Mouse (Mus musculus) layer of hippocampus, adult 11-12 months (tissue): ENCODE measurements around the gene Fgf12.

Source experiments
- DNase-seq: peaks from one replicate; pipeline ENCODE4 v3.0.0; 2022; ENCODE audit warnings: low spot score

The Fgf12 gene

DNA sequence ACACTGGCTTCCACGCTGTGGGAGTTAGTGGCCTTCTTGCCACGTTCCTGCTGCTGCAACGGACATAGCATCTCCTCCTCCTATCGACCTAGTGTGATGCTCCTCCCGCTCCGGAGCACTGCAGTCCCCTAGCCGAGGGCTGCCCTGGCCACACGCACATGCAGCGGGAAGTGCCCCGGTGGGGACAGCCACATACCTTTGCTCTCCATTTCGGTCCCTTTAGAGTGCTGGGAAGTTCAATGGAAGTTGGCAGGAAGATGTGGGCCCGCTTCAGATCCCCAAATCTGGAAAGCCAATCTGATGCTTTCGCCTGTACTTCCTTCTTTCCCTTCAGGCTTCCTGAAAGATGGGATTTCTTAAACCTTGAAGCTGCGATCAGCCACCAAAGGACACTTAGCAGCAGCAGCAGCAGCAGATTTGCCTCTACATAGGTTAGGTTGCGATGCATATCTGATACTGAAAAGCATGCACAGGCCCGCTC, at the start of gene Fgf12:
Fgf12 (minus strand) TSS at position 431 of the 481 bp plus-strand sequence.
- peak; percentile 20 for DNase-seq

DNA sequence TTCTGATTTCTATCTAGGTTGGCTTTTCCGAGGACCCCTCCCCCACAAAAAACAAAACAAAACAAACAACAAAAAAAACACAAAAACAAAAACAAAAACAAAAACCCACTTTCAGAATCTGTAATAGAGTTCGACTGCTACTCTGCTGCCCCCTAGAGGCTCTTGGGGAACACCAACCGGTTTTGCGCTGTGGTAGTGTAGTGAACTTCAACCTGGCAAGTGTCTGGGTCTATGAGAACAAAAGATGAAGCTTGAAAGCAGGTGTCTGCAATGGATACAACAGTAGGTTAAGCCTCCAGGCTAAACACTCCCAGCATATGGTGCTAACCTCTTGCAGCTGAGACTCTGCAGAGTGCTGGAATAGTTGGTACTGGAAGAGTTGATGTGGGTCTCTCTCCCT, 40.2 kb upstream of the Fgf12 start:
- DNase-seq = peak; percentile 29

DNA sequence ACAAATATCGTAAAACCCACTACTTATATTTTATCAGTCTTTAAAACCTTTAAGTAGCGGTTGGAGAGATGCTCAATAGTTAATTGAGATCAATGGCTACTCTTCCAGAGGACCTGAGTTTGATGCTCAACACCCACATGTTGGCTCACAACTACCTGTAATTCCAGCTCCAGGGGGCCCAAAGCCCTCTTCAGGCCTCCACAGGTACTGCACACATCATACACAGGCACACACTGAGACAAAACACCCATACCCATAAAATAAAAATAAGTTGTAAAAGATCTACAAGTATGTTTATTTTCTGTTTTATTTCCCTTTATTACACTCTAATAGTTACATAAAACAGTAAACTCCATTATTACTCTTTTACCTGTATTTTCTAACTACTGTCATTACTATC, 17.4 kb upstream of the Fgf12 start:
- no peak for DNase-seq

DNA sequence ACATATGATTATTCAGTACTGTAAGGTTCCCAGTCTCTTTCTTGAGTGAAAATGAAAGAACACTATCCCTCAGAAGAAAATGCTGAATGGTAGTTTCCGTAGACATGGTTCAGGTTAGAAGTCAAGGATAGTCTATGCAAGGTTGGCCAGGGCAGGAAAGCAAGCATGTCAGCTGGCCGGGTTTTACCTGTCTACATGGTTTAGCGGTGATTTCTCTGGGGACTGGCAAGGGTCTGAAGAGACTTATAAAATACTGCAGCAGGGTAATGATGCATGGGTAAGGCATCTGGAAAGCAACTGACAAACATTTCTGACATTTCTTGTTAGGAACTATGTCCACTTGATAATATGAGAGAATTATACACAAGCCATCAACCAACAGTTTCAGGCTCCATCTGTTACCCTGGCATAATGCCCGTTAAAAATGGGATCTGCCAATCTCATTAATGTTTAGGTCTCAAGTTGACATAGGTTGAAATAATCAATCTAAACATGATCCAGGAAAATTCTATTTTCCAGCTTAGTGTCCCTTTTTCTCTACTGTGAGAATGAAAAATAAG, 8.6 kb upstream of the Fgf12 start:
- DNase-seq = no peak

DNA sequence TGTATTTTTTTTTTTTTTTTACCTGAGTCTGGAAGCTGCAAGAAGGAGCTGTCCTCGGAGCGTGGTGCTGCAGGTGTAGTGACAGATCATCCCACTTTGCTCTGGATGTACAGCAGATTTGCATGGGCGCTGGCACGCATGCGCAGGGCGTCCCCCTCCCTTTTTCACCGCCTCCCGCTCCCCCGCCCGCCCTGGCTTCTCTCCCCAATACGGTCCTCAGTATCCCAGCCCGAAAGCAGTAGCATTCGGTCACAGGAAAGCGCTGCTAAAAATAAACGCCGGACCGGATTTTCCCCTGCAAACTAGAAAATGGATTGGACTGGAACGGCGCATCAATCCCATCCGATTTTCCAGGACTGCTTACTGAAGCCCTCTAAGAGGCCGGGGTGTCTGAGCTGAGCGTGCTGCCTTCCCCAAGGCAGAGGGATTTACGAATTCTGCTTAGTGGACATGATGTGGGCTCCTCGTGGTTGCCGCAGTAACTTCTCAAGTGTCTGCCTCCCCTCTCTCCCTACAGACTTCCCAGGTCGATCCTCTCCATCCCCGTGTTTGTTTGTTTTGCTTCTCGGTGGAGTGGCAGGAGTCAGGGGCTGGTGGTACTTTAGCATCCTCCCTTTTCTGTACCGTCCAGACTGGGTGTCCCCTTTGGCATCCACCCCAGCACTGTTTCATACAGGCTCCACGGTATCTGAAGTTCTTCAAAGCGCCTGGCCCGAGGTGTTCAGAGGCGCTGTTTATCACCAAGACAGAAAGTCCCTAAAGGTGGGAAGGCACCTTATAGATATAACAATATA, 453 bp upstream of the Fgf12 start:
- peak; percentile 86 for DNase-seq

DNA sequence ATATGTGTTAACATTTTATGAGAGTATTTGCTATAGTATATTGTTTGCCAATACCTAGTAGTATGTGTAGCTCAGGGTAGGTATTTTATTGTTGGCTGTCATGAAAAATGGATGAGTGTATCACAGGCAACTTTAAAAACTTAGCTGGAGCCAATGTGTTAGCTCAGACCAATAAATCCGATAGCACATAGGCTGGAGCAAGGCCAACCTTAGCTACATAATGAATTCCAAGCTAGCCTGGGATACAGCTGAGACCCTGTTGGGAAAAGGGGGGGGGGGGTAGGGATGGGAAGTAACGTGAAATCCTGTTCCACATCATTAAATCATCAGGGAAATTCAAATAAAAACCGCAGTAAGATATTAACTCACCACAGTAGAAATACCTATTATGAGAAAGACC, 18.4 kb downstream of the Fgf12 start:
- DNase-seq = no peak

DNA sequence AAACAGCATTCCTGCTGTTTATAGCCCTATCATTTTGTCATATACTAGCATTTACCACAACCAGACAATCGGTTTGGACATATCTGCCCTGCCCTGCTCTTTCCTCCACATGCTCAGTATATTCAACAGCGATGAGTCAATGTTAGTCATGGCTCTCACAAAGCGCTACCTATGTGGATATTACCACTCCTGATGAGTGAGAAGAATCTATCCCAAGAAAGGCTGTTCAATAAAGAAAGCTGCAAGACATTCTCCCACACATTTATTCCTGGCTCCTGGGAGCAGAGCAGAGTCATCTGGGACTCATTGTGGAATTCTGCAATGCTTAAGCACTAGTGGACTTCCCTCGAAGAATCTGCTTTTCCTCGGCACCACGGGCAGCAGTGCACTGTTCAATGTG, 26.1 kb downstream of the Fgf12 start:
- DNase-seq = no peak

DNA sequence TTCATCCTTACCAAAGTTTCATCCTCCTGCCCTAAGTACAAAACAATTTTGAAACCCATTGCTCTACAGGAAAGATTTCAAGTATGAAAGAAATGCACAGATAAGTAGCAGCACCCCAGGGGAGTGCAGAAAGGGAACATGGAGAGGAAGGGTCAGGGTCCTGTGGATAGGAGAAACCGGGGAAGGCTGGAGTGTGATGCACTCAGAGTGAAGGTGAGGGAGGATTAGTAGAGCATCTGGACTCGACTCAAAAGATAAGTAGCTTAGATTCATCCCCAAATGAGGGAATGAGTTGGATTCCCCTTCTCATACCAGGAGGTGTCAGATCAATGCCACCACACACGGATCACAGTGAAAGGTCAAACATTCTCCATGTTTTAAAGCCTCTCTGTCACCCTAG, 46.2 kb downstream of the Fgf12 start:
- DNase-seq = no peak

DNA sequence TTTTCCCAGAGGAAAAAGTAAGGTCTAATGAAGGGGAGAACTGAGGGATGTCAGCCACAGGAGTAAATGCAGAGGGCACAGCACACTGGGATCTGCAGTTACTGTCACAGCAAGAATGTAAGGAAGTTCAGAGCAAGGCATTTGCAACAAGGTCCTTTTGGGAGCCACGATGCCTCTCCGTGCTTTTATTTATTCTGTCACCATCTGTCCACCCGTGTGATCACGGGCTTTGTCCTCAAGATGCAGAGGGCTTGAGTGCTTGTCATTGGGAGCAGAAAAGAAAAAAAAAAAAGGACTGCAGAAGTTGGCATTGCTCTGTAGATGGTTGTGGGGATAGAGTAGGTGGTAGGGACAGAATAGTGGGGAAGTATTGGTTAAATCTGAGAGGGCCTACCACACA, 52.5 kb downstream of the Fgf12 start:
- DNase-seq = no peak

DNA sequence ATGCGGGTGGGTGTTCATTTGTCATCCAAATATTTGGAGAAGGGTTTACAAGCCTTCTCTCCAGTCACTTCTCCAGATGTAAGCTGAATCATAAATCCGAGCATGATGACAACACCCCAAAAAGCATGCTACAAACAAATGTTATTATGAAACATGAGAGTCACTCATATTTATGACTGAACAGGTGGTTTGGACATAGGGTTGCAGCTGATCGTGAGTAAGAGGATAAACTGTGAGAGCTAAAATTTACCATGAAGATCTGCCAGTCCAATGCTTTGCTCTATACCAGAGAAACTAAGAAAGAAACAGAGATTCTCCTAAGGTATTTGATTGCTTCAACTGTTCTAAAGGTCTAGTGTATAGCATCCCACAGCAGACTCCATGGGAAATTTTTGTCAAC, 56.0 kb downstream of the Fgf12 start:
- no peak for DNase-seq

DNA sequence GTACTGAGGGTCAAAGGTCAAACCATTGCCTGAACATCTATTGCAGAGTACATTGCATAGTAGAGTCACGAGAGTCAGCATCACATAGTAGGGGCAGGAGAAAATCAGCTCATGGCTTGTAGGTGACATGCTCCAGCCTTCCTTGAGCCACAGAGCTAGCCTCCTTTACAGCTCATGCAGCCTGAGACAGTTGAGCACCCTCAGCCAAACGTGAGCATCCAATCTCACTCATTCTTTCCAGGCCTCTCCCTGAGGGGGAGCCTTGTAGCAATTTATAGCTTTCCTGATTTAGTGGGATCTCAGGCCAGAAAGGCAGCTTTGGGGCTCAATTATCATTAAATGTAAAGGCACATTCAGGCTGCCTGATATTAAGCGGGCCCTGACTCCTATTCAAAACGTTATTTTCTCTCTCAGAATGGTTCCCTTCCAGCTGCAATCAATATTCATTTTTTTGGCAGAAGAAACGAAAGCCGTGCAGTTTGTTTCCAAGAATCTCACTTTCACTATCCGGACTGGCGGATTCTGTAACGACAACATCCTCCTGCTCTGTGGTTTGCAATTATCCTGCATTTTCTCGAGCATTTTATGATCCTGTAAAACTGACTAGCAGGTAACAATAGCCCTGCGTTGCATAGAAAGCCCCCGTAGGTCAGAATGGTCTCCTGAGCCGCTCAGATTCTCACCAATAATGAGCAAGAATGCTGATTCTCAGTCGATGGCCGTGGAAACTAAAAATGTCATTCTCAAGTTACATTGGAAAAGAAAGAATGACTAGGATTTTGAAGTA, 58.6 kb downstream of the Fgf12 start:
- DNase-seq = peak; percentile 8

DNA sequence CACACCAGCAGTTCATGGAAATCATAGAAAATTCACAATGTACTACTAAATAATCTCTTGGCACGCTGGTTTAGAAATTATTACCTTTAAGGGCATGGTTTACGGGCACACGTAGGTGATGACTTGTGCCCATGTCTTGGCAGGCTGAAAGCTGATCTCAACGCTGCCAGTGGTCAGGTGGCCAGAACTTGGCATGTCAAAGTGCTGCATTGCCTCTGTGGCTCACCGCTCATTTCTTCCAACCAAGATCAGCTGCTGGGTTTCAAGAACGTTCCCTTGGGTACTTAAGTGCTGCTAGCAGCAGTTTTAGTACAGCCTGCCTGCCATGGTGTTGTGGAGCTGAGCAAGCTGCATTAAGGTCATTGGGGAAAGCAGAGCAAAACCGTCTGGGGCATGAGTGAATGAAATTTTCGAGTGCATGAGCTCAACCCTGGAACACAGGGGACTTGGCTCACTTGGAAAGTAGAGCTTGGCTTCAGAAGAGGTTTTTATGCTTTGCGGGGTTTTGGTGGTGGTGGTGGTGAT, 63.9 kb downstream of the Fgf12 start:
- DNase-seq = no peak

DNA sequence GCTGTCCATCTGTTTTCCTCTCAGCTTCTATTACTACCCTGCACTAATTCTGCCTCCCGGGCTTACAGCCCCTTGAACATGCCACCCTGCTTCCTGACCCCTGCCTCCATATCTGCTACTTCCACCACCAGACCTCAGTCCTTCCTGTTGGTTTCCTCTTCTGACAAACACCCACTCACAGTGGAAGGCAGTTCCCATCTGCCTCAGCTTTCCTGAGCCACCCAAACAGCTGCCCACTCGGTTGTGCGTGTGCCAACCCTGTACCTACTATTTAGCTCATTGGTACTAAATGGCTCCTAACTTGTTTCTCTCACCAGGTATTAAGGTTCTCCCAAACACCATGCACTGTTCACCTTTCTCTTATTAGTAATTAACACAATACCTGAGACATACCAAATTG, 71.2 kb downstream of the Fgf12 start:
- peak; percentile 38 for DNase-seq

DNA sequence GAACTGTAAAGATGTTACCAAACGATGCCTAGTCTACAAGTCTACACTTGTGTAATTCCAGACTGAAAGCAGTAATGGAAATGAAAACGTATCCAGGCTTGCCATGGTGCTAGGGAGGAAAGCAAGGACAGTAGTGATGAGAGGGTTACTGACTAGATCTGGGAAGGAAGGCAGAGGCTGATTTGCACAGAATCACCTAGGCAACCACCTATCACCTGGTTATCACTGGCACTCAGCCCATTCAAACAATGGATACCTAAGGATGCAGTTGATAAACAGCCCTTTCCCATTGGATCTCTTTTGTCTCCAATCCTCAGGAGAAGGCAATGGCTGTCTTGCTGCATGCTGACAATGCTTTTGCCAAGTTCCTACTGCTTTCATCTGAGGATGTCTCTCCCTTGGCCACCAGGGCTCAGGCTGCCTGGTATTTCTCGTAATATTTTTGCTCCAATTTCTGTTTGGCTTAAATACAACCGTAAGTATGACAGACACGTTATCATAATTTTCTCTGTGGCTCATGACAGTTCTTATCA, 84.0 kb downstream of the Fgf12 start:
- DNase-seq = no peak

DNA sequence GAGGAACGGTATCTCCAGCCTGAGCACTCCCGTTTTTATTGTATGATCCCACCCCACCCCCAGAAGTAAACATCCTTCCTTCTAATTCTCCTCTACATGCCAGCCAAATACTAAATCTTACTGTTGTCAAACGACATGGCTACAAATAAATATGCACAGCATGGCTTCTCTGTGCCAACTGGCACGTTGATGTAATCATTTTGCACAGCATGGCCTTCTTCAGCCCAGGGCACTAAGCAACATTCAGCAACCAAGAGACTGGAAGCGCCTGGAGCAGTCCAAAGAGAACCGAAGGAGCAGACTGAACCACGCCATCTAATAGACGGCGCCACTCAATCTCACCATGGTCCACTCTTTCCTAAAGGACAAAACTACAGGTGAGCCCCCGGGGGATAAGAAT, 100.2 kb downstream of the Fgf12 start:
- DNase-seq = no peak

DNA sequence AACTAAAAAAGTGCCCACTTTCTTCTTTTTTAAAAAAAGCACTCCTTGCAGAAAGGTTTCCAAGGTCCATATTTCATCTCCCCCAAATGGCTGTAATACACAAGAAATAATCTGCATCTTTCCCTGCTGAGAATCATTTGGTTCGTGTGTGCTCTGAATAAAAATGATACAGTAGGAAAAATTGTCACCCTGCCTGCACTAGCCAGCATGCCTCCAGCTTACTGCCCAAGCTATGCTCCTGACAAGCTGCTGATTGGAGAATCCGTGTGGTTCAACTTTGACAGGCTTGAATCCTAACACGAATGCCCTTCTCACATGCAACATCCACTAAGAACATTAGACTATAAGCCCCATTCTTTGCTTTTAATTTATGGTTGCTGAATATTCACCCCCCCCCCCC, 102.3 kb downstream of the Fgf12 start:
- no peak for DNase-seq

DNA sequence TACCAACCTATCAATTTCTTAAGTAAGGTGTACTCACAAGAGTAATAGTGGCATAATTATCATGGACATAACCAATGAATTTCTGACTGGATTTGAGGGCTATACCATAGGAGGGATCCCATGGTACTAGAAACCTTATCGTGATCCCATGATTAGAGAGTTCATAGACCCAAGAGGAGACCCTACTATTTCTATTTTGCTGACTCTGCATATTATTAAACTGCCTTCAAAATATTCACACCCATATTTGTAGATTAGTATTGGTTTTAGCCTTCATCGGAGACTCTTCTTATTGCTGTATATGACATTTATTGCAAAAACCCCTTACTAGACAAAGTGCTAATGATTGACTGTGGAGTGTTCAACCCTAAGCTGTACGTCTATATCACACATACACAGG, 107.8 kb downstream of the Fgf12 start:
- DNase-seq = no peak

DNA sequence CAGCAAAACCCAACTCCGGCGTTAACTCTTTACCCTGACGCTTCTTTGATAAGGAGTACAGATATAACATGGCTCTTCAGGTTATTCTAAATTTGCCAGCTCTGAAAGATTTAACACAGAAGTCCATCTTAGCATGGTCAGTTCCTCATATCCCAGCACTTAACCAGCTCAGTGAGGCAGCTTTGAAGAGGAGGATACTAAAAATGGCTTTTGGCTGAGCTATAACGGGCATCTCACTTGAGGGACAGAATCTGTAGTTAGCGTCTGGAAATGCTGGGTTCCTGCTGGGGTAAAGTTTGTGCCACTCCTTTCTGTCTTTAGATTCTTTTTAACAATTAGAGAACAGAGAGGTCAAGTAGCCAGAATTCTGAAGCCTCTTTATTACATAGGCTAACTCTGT, 121.1 kb downstream of the Fgf12 start:
- no peak for DNase-seq

DNA sequence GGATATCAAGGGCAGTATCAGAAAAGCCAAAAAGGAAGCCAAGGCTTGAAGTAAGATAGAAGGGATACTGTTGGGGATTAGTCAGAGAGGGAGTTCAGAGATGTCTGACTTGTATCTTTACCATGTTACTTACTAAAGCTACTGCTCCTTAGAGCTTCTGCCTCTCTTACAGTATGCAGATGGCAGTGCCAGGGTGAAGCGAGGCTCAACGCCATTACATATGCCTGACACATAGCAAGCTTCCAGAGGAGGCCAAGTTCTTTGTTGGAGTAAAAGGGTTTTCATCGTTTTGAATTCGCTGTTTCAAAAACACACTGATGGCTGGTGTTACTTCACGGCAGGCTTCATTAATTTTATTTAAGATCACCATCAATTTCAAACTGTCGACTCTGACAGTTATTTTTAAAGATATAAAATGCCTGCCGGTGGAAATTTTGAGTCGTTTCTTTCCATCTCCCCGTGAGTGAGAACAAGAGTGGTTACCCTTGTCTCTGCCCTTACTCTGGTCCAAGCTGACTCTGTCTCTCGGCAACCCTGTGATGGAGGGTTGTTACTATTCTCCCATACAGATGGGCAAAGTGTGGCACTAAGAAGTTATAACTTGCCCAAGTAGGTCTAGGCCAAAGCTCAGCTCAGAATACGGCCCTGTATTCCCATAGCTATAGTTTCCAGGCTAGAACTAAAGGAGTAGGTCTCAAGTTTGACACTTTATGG, 121.9 kb downstream of the Fgf12 start:
- no peak for DNase-seq

DNA sequence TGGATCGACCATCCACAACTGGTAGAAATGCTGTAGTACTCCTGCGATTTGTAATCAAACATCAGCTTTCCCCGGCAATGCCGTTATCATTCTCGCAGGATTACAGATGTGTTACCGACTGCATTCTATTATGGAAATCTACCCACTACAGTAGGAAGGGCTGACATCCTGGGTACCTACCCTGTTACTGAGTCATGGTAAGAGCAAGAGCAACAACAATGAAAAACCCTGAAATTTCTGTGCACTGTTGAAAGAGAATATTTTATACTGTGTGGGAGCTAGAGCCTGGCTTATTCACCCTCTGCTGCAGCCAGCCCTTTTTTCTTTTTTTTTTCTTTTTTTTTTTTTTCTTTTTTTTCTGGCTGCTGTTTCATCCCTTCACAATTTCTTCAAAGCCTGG, 126.6 kb downstream of the Fgf12 start:
- no peak for DNase-seq

DNA sequence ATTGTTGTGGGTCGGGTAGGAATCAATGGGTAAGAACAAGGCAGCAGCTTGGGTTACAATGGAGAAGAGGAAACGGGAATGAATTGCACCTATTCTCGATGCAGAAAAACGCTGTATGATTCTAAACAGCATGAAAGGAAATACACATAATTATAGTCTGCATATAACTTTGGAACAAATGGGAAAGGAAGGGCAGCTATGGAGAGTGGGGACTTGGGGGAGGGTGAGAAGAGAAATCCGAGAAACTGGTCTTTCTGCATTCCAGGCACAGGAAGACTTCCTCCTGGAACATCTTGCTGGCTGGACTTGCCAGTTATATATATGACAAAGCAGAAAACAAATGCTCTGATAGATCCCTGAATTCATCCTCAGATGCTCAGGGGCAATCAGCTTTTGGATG, 127.2 kb downstream of the Fgf12 start:
- no peak for DNase-seq

DNA sequence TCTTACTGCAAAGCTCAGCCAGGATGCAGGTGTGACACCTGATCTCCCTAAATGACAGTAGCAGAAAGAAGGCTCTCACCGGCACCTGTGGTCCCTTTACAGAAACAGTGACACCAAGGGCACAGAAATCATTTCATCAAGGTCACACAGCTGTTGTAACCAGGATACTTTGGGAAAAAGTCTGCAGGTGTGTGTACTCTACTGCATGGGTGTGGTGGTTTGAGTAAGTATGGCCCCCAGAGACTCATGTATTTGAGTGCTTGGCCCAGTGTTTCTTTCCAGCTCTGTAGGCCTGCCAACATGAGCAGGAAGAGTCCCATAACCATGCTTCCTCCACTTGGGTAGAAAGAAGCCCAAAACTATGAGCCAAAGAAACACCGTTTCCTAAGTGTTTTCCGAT, 138.5 kb downstream of the Fgf12 start:
- no peak for DNase-seq
